Mouse (Mus musculus) bone marrow, adult 2 months (tissue): ENCODE measurements around the gene 4932414N04Rik.

Experiments used
- CTCF ChIP-seq: fragments of 200-500 bp; IDR thresholded peaks from 2 replicates; pipeline ENCODE4 v1.5.1; 2011; ENCODE audit warnings: low read length, control low read depth; ENCODE audit not compliant: control insufficient read depth, insufficient read depth
- POLR2A ChIP-seq: fragments of 200-500 bp; IDR thresholded peaks from 2 replicates; pipeline ENCODE4 v1.6.1; 2011; ENCODE audit warnings: low read depth, mild to moderate bottlenecking, control low read depth, low read length, borderline replicate concordance; ENCODE audit not compliant: control insufficient read depth

DNA sequence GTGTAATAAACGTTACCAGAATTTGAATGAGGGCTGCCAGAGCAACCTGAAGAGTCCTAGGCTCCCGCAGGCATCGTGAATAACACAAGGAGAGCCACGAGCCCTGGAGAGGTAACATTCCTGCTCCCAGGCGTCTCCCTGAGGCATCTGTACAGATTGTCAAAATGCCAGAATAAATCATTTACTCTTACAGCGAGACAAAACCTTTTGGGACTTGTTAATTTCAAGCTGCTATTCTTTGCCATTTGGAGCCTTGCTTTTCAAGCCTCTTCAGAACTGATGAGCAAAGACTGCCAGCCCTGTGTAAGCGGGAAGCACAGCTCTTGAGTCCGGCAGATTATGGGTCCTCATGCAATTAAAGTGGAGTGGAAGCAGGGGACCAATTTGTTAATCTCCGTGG lies 138.3 kb downstream of the 4932414N04Rik start:
- TF ChIP-seq CTCF (no peak), POLR2A (no peak)
